Mouse (Mus musculus): ENCODE measurements at regions not wholly inside any gene's neighbourhood (a gene's known extent, or its start where the extent isn't known, plus 50 kb on each side); places are given as distances from the start of the nearest gene placed in this dataset.

DNA sequence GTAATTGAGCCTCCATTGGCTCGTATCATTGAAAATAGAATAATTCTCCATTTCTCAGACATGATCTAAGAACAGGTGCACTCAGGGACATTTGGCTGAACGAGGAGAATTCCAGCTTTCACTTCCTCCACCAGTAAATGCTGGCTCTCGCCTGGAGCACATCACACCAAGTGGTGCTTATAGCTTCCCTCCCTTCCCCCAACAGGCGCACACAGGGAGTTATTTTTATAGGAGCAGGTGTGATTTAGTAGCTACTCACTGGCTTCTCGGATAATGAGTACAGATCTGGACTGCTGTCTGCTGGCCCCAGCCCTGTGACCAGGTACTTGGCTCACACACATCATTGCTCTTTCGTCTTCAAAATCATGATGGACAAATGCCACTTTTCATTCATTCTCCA is 456.2 kb downstream of the Fut8 start:
- TF ChIP-seq POLR2A (IDR thresholded peaks at IDR 0.05; ENCODE audit: control insufficient read depth, extremely low read depth, insufficient read depth, low read length, poor library complexity): no peak
- TF ChIP-seq CTCF (IDR thresholded peaks at IDR 0.05; ENCODE audit: borderline replicate concordance, control insufficient read depth, extremely low read depth, insufficient read depth, low read length, poor library complexity): no peak
